Comparison of ENCODE assay signal across 23 mouse cellular contexts in the genomic region with DNA sequence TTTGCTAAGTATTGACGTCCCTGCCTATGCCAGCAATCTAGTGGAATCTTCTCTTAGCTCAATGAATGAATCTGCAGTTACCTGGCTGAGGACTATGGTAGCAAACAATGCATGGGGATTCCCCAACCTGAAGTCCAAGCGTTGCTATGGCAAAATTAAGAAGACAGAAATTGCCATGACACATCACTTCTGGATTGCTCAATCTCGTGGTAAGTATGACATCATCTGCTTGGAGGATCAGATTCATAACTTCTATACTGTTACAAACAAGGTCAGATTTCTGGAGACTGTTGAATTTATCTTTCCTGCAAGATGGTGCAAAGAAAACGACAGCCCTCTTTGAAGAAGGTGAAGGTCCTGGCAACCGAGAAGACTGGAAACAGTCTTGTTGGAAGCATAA.
DNase-seq lines count a peak whose midpoint lies in the region; ATAC-seq and TF ChIP-seq lines count a peak whose summit lies in the region.
"Had no signal": no experiment of that assay in that cellular context is flagged by ENCODE, and none has a peak within 500 bp of the region (broad histone marks: within the 10 kb centered on the region; RNA-seq: fewer than 3 reads in every experiment).

No protein-coding gene starts in this region.

- H3K9me3 ChIP-seq in forebrain, embryonic 10.5 days, result no peaks in the 10 kb centered on the region
- H3K9me3 ChIP-seq in hindbrain, embryonic 11.5 days (ENCODE audit: control insufficient read depth, low read length), result no peaks in the 10 kb centered on the region
- H3K9me3 ChIP-seq: forebrain, embryonic 12.5 days; forebrain, embryonic 15.5 days; heart, embryonic 10.5 days; heart, embryonic 13.5 days; hindbrain, embryonic 12.5 days; hindbrain, embryonic 15.5 days had no signal

- H3ac ChIP-seq in myocyte (ENCODE audit: control insufficient read depth, insufficient read length), result no peak overlapping the region

- H3K27ac ChIP-seq in forebrain, embryonic 10.5 days, result no peak overlapping the region
- no peak overlapping the region for H3K27ac ChIP-seq in hindbrain, embryonic 11.5 days (ENCODE audit: low read depth, low read length)
- H3K27ac ChIP-seq: forebrain, embryonic 12.5 days; forebrain, embryonic 15.5 days; heart, adult 2 months; heart, embryonic 10.5 days; heart, embryonic 13.5 days; hindbrain, embryonic 12.5 days; hindbrain, embryonic 15.5 days had no signal

- WGBS in forebrain, embryonic 10.5 days, result 89% methylated on average over 5 of the region's 5 CpGs
- 83% methylated on average over 5 of the region's 5 CpGs for WGBS in hindbrain, embryonic 11.5 days

- no peak for ATAC-seq in hindbrain, embryonic 11.5 days (ENCODE audit: low FRiP score)
- ATAC-seq: forebrain, embryonic 15.5 days; intestine, postnatal 0 days; Patski had no signal

- H3K4me1 ChIP-seq in forebrain, embryonic 10.5 days, result no peaks in the 10 kb centered on the region
- no peaks in the 10 kb centered on the region for H3K4me1 ChIP-seq in hindbrain, embryonic 11.5 days (replicated peaks; ENCODE audit: control insufficient read depth, insufficient read depth, low read length)
- H3K4me1 ChIP-seq: forebrain, embryonic 12.5 days; forebrain, embryonic 15.5 days; heart, embryonic 10.5 days; heart, embryonic 13.5 days; hindbrain, embryonic 12.5 days; hindbrain, embryonic 15.5 days had no signal

- no peak overlapping the region for H3K4me3 ChIP-seq in myocyte
- H3K4me3 ChIP-seq in forebrain, embryonic 10.5 days, result no peak overlapping the region
- no peak overlapping the region for H3K4me3 ChIP-seq in hindbrain, embryonic 11.5 days (ENCODE audit: low read depth, low read length)
- H3K4me3 ChIP-seq: forebrain, embryonic 12.5 days; forebrain, embryonic 15.5 days; heart, adult 2 months; heart, embryonic 10.5 days; heart, embryonic 13.5 days; hindbrain, embryonic 12.5 days; hindbrain, embryonic 15.5 days had no signal

- DNase-seq in 416B (ENCODE audit: low read depth) (peak; percentile 70), adipocyte (ENCODE audit: low spot score) (peak; percentile 22)
- no peak for DNase-seq in forebrain, embryonic 10.5 days (ENCODE audit: extremely low spot score, low spot score)
- DNase-seq in hindbrain, embryonic 11.5 days (ENCODE audit: low spot score), result no peak
- DNase-seq in cerebellum, adult 18-20 months, result no peak
- DNase-seq: adrenal gland, adult 2 months; adrenal gland, postnatal 14 days; cerebellum, adult 11-12 months; cerebellum, adult 9-10 months; cerebellum, postnatal 14 days; gastrocnemius, postnatal 25 days; heart, adult 2 months; heart, postnatal 14 days; heart, postnatal 4 days had no signal

- peak overlapping the region; percentile 47 for H3K4me2 ChIP-seq in myocyte (ENCODE audit: low read depth)
- H3K4me2 ChIP-seq in hindbrain, embryonic 11.5 days (replicated peaks; ENCODE audit: low read depth, low read length), result no peak overlapping the region
- H3K4me2 ChIP-seq: forebrain, embryonic 12.5 days; forebrain, embryonic 15.5 days; heart, embryonic 13.5 days; hindbrain, embryonic 12.5 days; hindbrain, embryonic 15.5 days had no signal

- no peaks in the 10 kb centered on the region for H3K36me3 ChIP-seq in myocyte (ENCODE audit: control insufficient read depth, insufficient read depth)
- H3K36me3 ChIP-seq in forebrain, embryonic 10.5 days (replicated peaks), result no peaks in the 10 kb centered on the region
- H3K36me3 ChIP-seq in hindbrain, embryonic 11.5 days (ENCODE audit: control insufficient read depth, insufficient read depth, low read length), result no peaks in the 10 kb centered on the region
- H3K36me3 ChIP-seq: forebrain, embryonic 12.5 days; forebrain, embryonic 15.5 days; heart, embryonic 10.5 days; heart, embryonic 13.5 days; hindbrain, embryonic 12.5 days; hindbrain, embryonic 15.5 days had no signal

- H3K9ac ChIP-seq in hindbrain, embryonic 11.5 days (ENCODE audit: low read depth, low read length), result no peak overlapping the region
- H3K9ac ChIP-seq: forebrain, embryonic 12.5 days; forebrain, embryonic 15.5 days; heart, embryonic 13.5 days; hindbrain, embryonic 12.5 days; hindbrain, embryonic 15.5 days had no signal

- no peak for TF ChIP-seq POLR2A in myocyte (IDR thresholded peaks at IDR 0.05; ENCODE audit: insufficient read length, low read depth)

- H3K27me3 ChIP-seq in myocyte (ENCODE audit: control insufficient read depth, insufficient read depth, insufficient read length), result no peaks in the 10 kb centered on the region
- no peaks in the 10 kb centered on the region for H3K27me3 ChIP-seq in forebrain, embryonic 10.5 days (ENCODE audit: poor library complexity, severe bottlenecking)
- H3K27me3 ChIP-seq in hindbrain, embryonic 11.5 days (ENCODE audit: control insufficient read depth, insufficient read depth, low read length), result no peaks in the 10 kb centered on the region
- H3K27me3 ChIP-seq: forebrain, embryonic 12.5 days; forebrain, embryonic 15.5 days; heart, embryonic 13.5 days; hindbrain, embryonic 12.5 days; hindbrain, embryonic 15.5 days; Patski had no signal

- H3K79me2 ChIP-seq in myocyte (ENCODE audit: control insufficient read depth, insufficient read depth), result no peaks in the 10 kb centered on the region

TF ChIP-seq in myocyte, 11 proteins besides CTCF, POLR2A, EP300 and RAD21:
- TF ChIP-seq E2F4 (IDR thresholded peaks at IDR 0.05; ENCODE audit: insufficient read depth) (no peak), CEBPB (IDR thresholded peaks at IDR 0.05; ENCODE audit: insufficient read depth, poor library complexity, severe bottlenecking) (peak; percentile 100)

Comparison
In these comparisons a context has a peak if more than half of its experiments do, and no peak if none do; other contexts are left out.
1. DNase-seq: peak in 416B (single experiment) and adipocyte (single experiment); none in forebrain, embryonic 10.5 days (single experiment), hindbrain, embryonic 11.5 days (single experiment) and cerebellum, adult 18-20 months (0 of 2).